Mouse (Mus musculus) embryonic facial prominence, embryonic 13.5 days (tissue): ENCODE data around the gene Il15. TPM values are rescaled to one million over a fixed set of nuclear protein-coding genes. Genes with fewer than 3 reads are reported as not detected.

Experiments used
- ATAC-seq: fragments of 200-750 bp; cut with Nextera tagmentation; 2 replicates; pipeline ENCODE4 v1.8.0; 2017; ENCODE audit warnings: low read depth; ENCODE audit not compliant: insufficient number of reproducible peaks, insufficient read depth, low FRiP score, low TSS enrichment
- H3K27ac ChIP-seq: fragments of 300-500 bp; sonication (generic); 2 replicates; pipeline ENCODE4 v1.5.1; 2015; ENCODE audit warnings: moderate library complexity, mild to moderate bottlenecking, inconsistent platforms
- H3K27me3 ChIP-seq: fragments of 300-500 bp; sonication (generic); 2 replicates; pipeline ENCODE4 v1.6.1; 2015; ENCODE audit warnings: mild to moderate bottlenecking, inconsistent platforms
- H3K36me3 ChIP-seq: fragments of 300-500 bp; sonication (generic); 2 replicates; pipeline ENCODE4 v1.6.1; 2015; ENCODE audit warnings: mild to moderate bottlenecking, inconsistent platforms
- H3K4me1 ChIP-seq: fragments of 300-500 bp; sonication (generic); 2 replicates; pipeline ENCODE4 v1.6.1; 2015; ENCODE audit warnings: inconsistent platforms
- H3K4me2 ChIP-seq: fragments of 300-500 bp; sonication (generic); 2 replicates; pipeline ENCODE4 v1.6.1; 2015; ENCODE audit warnings: moderate library complexity, mild to moderate bottlenecking, inconsistent platforms
- H3K4me3 ChIP-seq: fragments of 300-500 bp; sonication (generic); 2 replicates; pipeline ENCODE4 v1.5.1; 2015; ENCODE audit warnings: mild to moderate bottlenecking, inconsistent platforms
- H3K9ac ChIP-seq: fragments of 300-500 bp; sonication (generic); 2 replicates; pipeline ENCODE4 v1.6.1; 2015; ENCODE audit warnings: mild to moderate bottlenecking, inconsistent platforms
- H3K9me3 ChIP-seq: fragments of 300-500 bp; sonication (generic); 2 replicates; pipeline ENCODE4 v1.6.1; 2016; ENCODE audit warnings: inconsistent platforms
- WGBS: fragments of 180-500 bp; shearing (Covaris S2); methylation state at CpG from one replicate; pipeline ENCODE4 v1.1.7; 2015; ENCODE audit warnings: mixed read lengths; 5-methylcytosine and 5-hydroxymethylcytosine counted together
- polyA plus RNA-seq: library from polyadenylated mRNA; unstranded; fragments of >200 nt; fragmentation: Nextera tagmentation; extraction: Ambion mirVana; gene quantifications from 2 replicates; pipeline ENCODE4 v1.2.1, GENCODE M21; 2015

Gene Il15
- polyA plus RNA-seq, 1 experiment from 2014 or later, result 2.6 TPM

DNA sequence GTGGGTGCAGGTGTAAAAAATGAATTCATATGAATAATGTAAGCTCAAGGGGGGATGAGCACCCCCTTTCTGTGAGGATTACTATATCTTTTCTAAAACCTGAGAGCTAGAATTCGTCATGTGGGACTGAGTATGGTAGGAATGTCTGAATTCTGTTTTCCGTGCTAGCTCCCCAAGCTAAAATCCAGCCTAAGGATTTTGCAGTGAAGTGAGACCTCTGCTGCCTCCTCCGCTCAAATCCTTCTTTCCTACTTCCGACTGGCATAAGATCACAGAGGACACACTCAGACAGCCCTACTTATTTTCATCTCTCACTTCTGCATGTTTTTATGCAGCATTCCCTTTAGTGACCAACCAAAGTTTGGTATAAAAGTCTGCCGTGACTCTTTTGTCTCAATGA lies 121.0 kb downstream of the Il15 start:
- no peaks in the 10 kb centered on the region for H3K4me1 ChIP-seq
- no peaks in the 10 kb centered on the region for H3K9me3 ChIP-seq
- H3K4me2 ChIP-seq, result no peak overlapping the region
- H3K27ac ChIP-seq, result no peak overlapping the region
- no peak overlapping the region for H3K9ac ChIP-seq
- no peak overlapping the region for H3K4me3 ChIP-seq
- no peaks in the 10 kb centered on the region for H3K36me3 ChIP-seq
- 70% methylated on average over 5 of the region's 5 CpGs for WGBS
- no peaks in the 10 kb centered on the region for H3K27me3 ChIP-seq
- no peak for ATAC-seq
